Mouse (Mus musculus): Measurements from ENCODE around the gene Olfr775.

The Olfr775 gene

GRCm38 (mm10) chr10:129248112-129248511 lies at the start of gene Olfr775:
Gene Olfr775 (plus strand): TSS chr10:129248412.
- no peak for DNase-seq (ENCODE audit: low read depth, low spot score)

- DNase-seq (ENCODE audit: low read depth, low spot score): no peak
Measured at GRCm38 (mm10) chr10:129230737-129231136, 17.5 kb upstream of the Olfr775 start.

GRCm38 (mm10) chr10:129235904-129236303 lies 12.3 kb upstream of the Olfr775 start, which contains the start of gene Olfr774:
Gene Olfr774 (plus strand): TSS chr10:129236204.
- DNase-seq (ENCODE audit: low read depth, low spot score): no peak

- DNase-seq (ENCODE audit: low read depth, low spot score): no peak
Measured at GRCm38 (mm10) chr10:129258827-129259226, 10.6 kb downstream of the Olfr775 start, which contains the start of gene Olfr776. Gene Olfr776 (plus strand): TSS chr10:129259127.

GRCm38 (mm10) chr10:129271081-129271535 lies 22.9 kb downstream of the Olfr775 start, which contains the start of gene Olfr777:
Gene Olfr777 (minus strand): TSS chr10:129271485.
- DNase-seq (ENCODE audit: low read depth, low spot score): no peak

Data from WW6 (cell line).